Mouse (Mus musculus): ENCODE data around the gene Mroh3.

Mroh3 gene

GRCm38 (mm10) chr1:136142336-136142735 lies 70.3 kb downstream of the Mroh3 start:
- ChIA-PET POLR2A (interaction anchor here in 3 of 4 experiments (0.7 to 5.2 kb wide), 12 partner anchors 8 to 273 kb away, joined by 3 to 66 read pairs (median 4); partner anchors contain the start of genes Ddx59 (in 2 of the 3) and Kif21b (in 1 of the 3)), CTCF (interaction anchor here in 3 of 4 experiments (0.6 to 2.2 kb wide), 6 partner anchors 17 to 33 kb away, joined by 3 to 13 read pairs (median 3); no protein-coding TSS in a partner anchor)

DNA sequence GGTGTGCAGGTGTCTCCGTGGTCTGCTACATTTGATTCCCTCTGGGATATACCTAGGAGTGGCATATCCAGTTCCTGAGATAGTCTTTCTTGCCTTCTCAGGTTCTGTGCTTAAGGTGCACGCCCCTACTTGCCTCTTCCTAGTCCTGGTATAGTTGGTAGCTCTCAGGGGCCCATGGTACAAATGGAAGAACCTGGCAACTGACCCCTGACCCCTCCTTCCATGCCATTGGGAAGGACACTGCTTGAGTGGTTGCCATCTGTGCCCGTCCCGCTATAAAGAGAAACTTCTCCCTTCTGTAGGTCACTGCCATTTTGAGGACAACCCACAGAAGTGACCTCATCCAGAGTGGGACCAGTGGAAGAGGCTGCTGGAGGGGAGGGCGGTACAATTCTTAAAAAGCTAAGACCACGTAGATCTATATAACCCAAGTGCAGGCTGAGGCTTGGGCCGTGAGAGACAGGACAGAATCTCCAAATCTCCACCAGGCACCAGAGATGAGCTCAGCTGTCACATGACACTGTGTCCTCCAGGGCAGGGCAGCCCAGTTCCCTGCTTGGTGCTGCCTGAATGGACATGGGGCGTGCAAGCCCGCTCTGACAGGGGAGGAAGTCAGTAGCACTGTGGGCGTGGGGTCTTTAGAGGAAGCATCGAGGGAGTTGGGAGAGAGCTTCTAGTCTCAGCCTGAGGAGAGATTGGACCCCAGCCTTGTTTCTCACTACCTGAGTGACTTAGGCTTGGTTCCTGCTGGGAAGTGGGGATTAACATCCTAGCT lies 71.3 kb downstream of the Mroh3 start:
- ChIA-PET CTCF (interaction anchor here in 3 of 4 experiments (0.8 to 2.4 kb wide), 5 partner anchors 18 to 33 kb away, joined by 3 to 13 read pairs (median 3); no protein-coding TSS in a partner anchor), POLR2A (interaction anchor here in 3 of 4 experiments (0.8 to 5.2 kb wide), 12 partner anchors 8 to 274 kb away, joined by 3 to 66 read pairs (median 6); partner anchors contain the start of genes Ddx59 (in 2 of the 3) and Kif21b (in 1 of the 3))

DNA sequence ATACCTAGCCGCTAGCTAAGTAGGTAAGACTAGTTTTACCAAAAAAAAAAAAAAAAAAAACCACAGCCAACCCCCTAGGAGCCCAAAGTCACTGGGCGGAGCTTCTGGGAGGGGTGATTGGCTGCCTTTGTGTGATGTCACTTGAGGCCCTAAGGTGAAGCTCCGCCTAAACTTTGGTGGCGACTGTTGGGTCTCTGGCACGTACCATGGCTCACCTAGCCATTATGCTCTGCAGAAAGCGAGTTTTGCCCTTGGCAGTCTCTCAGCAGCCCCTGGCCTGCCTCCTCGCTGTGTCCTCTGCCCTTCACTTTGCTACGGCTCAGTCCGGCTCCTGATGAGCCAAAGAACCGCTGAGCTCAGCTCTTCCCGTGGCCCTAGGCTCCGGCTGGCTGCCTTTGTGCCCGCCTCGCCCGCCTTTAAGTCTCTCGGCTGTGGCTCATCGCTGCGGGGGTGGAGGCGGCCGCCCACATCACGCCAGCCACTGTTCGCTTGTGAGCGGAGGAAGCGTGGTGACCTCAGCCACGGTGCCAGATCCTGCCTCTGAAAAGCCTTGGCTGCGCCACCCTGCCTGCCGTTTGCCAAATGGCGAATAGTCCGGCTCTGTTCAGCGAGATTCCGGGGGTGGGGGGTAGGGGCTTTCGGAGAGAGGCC lies 72.5 kb downstream of the Mroh3 start:
- CTCF ChIA-PET: interaction anchor here (0.6 to 2.9 kb wide), 19 partner anchors 8 to 648 kb away, joined by 3 to 20 read pairs (median 4); no protein-coding TSS in a partner anchor
- POLR2A ChIA-PET: interaction anchor here (0.6 to 5.2 kb wide), 34 partner anchors 8 to 1076 kb away, joined by 3 to 66 read pairs (median 4); partner anchors contain the start of genes Ddx59 (in 2 of the 4), Kif14 (in 2 of the 4) and Kif21b (in 2 of the 4)

GRCm38 (mm10) chr1:136138191-136138830 lies 74.3 kb downstream of the Mroh3 start:
- ChIA-PET CTCF (interaction anchor here in 3 of 4 experiments (0.5 to 2.9 kb wide), 7 partner anchors 17 to 596 kb away, joined by 3 to 20 read pairs (median 3); no protein-coding TSS in a partner anchor), POLR2A (interaction anchor here in 3 of 4 experiments (0.6 to 5.2 kb wide), 5 partner anchors 8 to 94 kb away, joined by 3 to 66 read pairs (median 4); partner anchors contain the start of gene Kif21b (in 1 of the 3))

DNA sequence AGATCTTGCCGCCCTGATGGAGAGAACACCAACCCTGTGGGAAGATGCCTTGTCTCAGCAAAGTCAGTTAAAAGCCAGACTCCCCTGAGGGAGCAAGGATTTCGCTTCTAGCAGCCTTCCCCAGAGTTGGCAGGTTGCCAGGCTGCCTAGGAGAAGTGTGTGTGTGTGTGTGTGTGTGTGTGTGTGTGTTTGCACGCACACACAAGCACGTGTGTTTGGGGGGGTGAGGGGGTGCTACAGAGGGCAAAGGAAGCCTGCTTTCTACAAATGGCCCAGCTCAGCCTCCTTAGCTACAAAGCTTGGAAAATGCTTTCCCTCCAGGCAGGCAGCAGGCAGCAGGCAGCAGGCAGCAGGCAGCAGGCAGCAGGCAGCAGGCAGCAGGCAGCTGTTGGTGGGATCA lies 75.1 kb downstream of the Mroh3 start:
- ChIA-PET POLR2A (interaction anchor here in 2 of 4 experiments (0.6 to 2.9 kb wide), 5 partner anchors 8 to 277 kb away, joined by 3 to 27 read pairs (median 5); partner anchors contain the start of gene Ddx59 (in 1 of the 2)), CTCF (interaction anchor here in 2 of 4 experiments (0.6 to 2.9 kb wide), 3 partner anchors 23 to 595 kb away, joined by 3 to 20 read pairs (median 3); no protein-coding TSS in a partner anchor)

- POLR2A ChIA-PET: interaction anchor here in 1 of 4 experiments (0.7 to 2.2 kb wide), 4 partner anchors 10 to 278 kb away, joined by 3 to 6 read pairs (median 6); partner anchors contain the start of gene Ddx59
- CTCF ChIA-PET: interaction anchor here in 3 of 4 experiments (0.6 to 1.2 kb wide), 5 partner anchors 21 to 334 kb away, joined by 3 to 4 read pairs (median 3); no protein-coding TSS in a partner anchor
Observed at GRCm38 (mm10) chr1:136137071-136137531, 75.5 kb downstream of the Mroh3 start.

GRCm38 (mm10) chr1:136136547-136136946 lies 76.1 kb downstream of the Mroh3 start:
- POLR2A ChIA-PET: interaction anchor here in 1 of 4 experiments (0.6 to 2.2 kb wide), 4 partner anchors 25 to 278 kb away, joined by 3 to 6 read pairs (median 6); partner anchors contain the start of gene Ddx59
- CTCF ChIA-PET: interaction anchor here in 3 of 4 experiments (0.6 to 4.2 kb wide), 8 partner anchors 21 to 334 kb away, joined by 3 to 18 read pairs (median 3); no protein-coding TSS in a partner anchor

GRCm38 (mm10) chr1:136135777-136136444 lies 76.7 kb downstream of the Mroh3 start:
- ChIA-PET CTCF (interaction anchor here in 3 of 4 experiments (0.7 to 4.2 kb wide), 10 partner anchors 10 to 191 kb away, joined by 3 to 18 read pairs (median 3); no protein-coding TSS in a partner anchor), POLR2A (interaction anchor here in 1 of 4 experiments (0.6 to 2.2 kb wide), 5 partner anchors 26 to 279 kb away, joined by 3 to 6 read pairs (median 5); partner anchors contain the start of gene Ddx59)

GRCm38 (mm10) chr1:136135046-136135445 lies 77.6 kb downstream of the Mroh3 start:
- ChIA-PET CTCF (interaction anchor here in 2 of 4 experiments (0.5 to 4.2 kb wide), 7 partner anchors 11 to 885 kb away, joined by 3 to 18 read pairs (median 4); no protein-coding TSS in a partner anchor), POLR2A (interaction anchor here in 3 of 4 experiments (0.7 to 2.2 kb wide), 5 partner anchors 8 to 32 kb away, joined by 3 to 6 read pairs (median 4); no protein-coding TSS in a partner anchor)

DNA sequence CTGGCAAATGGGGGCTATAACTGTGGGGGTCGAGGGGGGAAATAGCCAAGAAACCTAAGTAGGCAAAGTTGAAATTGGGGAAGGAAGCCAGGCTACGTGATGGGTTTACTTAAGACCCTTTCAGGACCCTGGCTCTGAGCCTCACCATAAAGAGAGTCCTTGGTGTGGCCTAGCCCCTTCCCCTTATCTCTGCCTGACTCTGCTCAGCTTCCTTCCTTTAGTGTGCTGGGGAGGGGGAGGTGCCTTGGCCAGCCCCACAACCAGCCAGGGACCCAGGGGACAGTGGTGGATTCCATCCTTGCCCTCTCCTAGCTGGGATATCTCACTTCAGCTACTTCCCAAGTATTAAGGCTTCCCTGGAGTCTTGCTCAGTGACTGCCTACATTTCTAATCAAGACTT lies 78.1 kb downstream of the Mroh3 start:
- ChIA-PET POLR2A (interaction anchor here in 3 of 4 experiments (0.7 to 1.6 kb wide), 7 partner anchors 9 to 210 kb away, joined by 3 to 4 read pairs (median 3); no protein-coding TSS in a partner anchor), CTCF (interaction anchor here in 2 of 4 experiments (0.5 to 4.2 kb wide), 6 partner anchors 19 to 884 kb away, joined by 3 to 18 read pairs (median 4); no protein-coding TSS in a partner anchor)

DNA sequence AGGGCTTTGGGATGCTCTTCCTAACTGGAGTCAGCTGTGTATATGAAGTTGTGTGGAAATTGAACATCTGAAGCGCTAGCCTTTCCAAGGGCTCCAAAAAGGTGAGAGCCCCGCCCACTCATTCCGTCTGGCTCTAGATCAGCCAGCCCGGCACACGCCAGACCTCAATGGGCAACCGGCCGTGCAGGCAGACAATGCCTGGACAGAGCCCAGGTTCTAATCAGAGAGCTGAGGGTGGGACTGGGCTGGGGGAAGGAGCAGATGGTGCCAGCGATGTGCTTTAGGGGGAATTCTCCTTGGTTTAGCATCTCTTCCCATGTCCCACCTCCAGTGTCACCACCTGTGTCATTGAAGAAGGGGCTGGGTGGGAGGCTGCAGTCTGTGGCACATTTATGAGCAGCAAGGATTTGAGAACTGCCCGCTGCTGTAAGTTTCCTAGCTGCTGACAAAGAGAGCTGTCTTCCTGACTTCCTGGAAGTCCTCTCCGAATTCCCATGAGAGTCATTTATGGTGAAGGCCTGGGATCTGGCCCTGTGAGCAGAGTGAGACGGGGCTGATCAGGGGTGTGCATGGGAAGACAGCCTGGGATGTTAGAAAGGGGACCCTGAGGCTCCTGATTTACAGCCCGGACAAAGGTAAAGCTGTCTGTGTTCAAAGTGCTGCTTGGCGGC lies 78.9 kb downstream of the Mroh3 start:
- ChIA-PET CTCF (interaction anchor here in 1 of 4 experiments (0.7 to 4.2 kb wide), 6 partner anchors 16 to 390 kb away, joined by 3 to 18 read pairs (median 4); no protein-coding TSS in a partner anchor), POLR2A (interaction anchor here in 2 of 4 experiments (0.6 to 2.6 kb wide), 9 partner anchors 8 to 222 kb away, joined by 3 to 10 read pairs (median 4); no protein-coding TSS in a partner anchor)

GRCm38 (mm10) chr1:136132386-136133201 lies 80.0 kb downstream of the Mroh3 start:
- CTCF ChIA-PET: interaction anchor here in 2 of 4 experiments (0.6 to 4.2 kb wide), 4 partner anchors 15 to 226 kb away, joined by 3 to 18 read pairs (median 3); no protein-coding TSS in a partner anchor
- POLR2A ChIA-PET: interaction anchor here in 3 of 4 experiments (0.6 to 4.0 kb wide), 14 partner anchors 7 to 114 kb away, joined by 3 to 66 read pairs (median 4); no protein-coding TSS in a partner anchor
